Mouse (Mus musculus) adrenal gland, postnatal 10 days (tissue): ENCODE measurements around the gene Dtx3. TPM values are rescaled to one million over a fixed set of nuclear protein-coding genes. Genes with fewer than 3 reads are reported as not detected.
A peak's percentile ranks its signal among the peaks of the same experiment; 100 is the strongest.

ENCODE experiments used
- DNase-seq: peaks from one replicate; pipeline ENCODE4 v3.0.0; 2021; ENCODE audit warnings: mixed read lengths
- long read RNA-seq, 2 experiments: library from polyadenylated mRNA; stranded (forward); transcript quantifications; one replicate each; pipeline ENCODE4 v2.0.0; 2021
- total RNA-seq, 2 experiments: library from RNA; stranded (reverse); gene quantifications; 2 replicates each; pipeline ENCODE4 v1.2.3; 2021

Gene Dtx3
- 10 to 100 TPM; 48.3 to 69.4 TPM for total RNA-seq
- long read RNA-seq, experiment 1, transcript Dtx3-202 (5 exons, 1,994 nt) = minor isoform, 5 of 41 reads
- long read RNA-seq, experiment 1, transcript Dtx3-201 (6 exons, 1,944 nt) = major isoform, 15 of 41 reads
- long read RNA-seq, experiment 1, partial matches to known transcripts = 8 of 41 reads
- long read RNA-seq, experiment 1, other reads (novel, unspliced or antisense) = 13 of 41 reads
- long read RNA-seq, experiment 2, transcript Dtx3-202 (5 exons, 1,994 nt) = major isoform, 19 of 52 reads
- long read RNA-seq, experiment 2, transcript Dtx3-201 (6 exons, 1,944 nt) = minor isoform, 12 of 52 reads
- long read RNA-seq, experiment 2, partial matches to known transcripts = 11 of 52 reads
- long read RNA-seq, experiment 2, other reads (novel, unspliced or antisense) = 10 of 52 reads

DNA sequence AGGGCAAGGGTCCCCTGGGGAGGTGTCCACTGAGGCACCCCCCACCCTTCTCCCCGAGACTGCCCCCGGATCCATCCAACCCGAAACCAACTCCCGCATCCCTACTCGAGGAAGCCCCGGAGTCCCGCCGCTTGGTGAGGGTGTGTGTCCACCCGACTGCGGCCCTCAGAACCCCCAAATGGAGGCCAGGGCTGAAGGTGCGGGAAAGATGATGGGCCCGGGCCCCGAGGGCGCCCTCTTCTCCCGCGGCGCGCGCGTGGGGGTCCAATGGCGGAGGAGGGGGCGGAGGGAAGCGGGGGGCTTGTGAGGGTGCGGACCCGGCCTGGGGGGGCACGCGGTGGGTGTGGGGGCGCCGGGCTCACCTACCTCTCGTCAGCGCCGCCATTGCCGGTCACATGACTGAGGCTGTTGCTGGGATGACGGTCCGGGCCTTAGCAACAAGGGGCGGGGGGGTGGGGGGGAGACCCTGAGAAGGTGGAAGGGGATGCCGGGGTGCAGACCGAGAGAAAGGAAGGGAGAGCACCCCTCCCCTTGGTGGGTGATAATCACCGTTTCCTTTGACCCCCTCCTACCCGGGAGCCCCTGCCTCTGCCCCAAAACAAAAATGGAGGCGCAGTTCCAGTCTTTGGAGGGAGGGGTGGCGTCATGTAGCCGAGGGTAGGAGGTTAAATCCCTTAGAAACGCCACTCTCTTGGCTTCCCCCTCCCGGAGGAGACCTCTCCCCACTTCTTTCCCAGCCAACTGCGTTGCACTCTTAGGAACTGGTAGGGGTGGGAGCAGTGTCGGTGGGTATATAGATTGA lies at the start of gene Dtx3:
Dtx3 (minus strand) TSS at position 401 of the 802 bp plus-strand sequence.
- DNase-seq = peak; percentile 62

- no peak for DNase-seq
Observed at GRCm38 (mm10) chr10:127238241-127238824, 42.8 kb upstream of the Dtx3 start.

- no peak for DNase-seq
Observed at GRCm38 (mm10) chr10:127236541-127236940, 41.0 kb upstream of the Dtx3 start.

GRCm38 (mm10) chr10:127233141-127233540 lies 37.6 kb upstream of the Dtx3 start:
- no peak for DNase-seq

GRCm38 (mm10) chr10:127231741-127232140 lies 36.2 kb upstream of the Dtx3 start:
- DNase-seq = no peak

DNA sequence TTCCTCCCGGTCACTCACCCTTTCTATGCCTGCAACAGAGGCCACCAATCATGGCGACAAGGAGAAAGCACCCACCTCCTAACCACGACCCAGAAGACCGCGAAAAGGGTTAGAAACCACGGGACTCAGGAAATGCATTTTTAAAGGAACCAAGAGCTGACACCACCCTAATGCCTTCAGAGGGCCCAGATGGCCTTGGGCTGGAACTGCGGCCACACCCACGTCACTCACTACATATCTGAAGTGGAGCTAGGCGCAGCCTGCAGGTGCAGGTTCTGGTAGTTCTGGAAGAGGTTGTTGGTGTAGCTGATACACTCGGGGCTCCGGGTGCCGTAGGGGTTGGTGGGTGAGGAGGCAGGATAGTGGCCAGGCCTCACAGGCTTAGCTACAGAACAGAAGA lies 35.2 kb upstream of the Dtx3 start:
- DNase-seq = no peak

- DNase-seq = peak; percentile 56
Observed at GRCm38 (mm10) chr10:127228897-127229296, 33.4 kb upstream of the Dtx3 start.

DNA sequence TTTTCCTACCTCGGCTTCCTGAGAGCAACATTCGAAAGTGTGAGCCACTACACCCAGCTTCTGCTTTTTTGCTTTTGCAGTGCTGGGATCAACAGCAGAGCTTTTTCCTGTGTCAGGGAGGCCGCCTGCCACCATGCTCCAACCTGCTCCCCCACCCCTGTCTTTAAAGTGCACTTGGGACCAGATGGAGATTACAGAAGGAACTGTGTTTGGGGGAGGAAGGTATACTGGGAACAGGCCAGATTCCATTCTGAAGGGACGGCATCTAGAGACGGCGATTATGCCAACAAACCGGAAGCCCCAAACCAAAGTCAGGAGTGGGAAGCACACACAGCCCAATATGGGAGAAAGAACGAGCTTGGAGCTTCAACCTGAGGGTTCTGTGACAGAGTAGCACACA lies 31.6 kb upstream of the Dtx3 start:
- DNase-seq = no peak

DNA sequence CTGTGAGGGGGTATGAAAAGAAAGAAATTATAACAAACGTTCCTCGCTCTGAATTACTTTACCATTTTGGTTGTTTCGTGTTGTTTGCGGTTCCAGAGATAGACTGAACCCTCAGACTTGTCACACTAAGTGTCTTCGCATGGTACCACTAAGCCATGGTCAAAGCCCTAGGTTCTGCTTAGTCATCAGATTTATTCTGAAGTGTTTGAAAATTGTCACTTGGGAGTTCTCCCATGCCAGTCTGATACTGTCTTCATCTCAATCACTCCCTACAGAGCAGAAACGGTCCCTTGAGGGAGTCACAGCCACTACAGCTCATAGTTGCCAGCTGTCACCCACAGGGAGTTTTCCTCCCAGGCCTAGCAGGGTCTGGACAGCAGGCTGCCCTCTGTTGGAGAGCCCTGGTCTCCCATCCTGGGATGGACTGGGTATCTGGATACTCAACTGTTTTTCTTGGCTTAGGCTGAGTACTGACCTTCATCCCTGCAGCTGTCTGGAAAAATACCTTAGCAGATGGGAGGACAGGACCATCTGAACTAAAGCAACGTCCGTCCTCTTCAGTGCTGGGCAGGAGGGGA lies 30.9 kb upstream of the Dtx3 start:
- DNase-seq = peak; percentile 67

DNA sequence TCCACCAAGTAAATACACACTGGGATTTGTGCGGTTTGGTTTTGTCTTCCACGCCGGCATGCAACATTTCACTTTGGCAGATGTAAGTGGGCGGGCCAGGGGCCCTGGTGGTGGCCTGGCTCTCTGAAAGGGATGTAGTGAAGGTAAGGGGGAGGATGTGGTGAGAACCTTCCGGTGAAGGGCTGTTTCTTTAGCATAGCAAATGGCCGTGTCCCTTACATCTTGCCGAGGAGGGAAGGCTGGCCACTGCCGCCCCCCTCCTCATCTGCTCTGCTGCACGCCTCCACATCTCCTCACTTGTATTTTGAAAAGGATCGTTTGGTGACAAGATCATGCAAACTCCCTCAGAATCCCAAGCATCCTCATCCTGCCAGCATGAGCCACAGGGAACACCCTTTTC lies 30.2 kb upstream of the Dtx3 start:
- DNase-seq = no peak

GRCm38 (mm10) chr10:127225213-127225612 lies 29.7 kb upstream of the Dtx3 start:
- no peak for DNase-seq

- DNase-seq = no peak
Observed at GRCm38 (mm10) chr10:127218339-127218738, 22.8 kb upstream of the Dtx3 start.

GRCm38 (mm10) chr10:127217177-127217576 lies 21.6 kb upstream of the Dtx3 start:
- no peak for DNase-seq

DNA sequence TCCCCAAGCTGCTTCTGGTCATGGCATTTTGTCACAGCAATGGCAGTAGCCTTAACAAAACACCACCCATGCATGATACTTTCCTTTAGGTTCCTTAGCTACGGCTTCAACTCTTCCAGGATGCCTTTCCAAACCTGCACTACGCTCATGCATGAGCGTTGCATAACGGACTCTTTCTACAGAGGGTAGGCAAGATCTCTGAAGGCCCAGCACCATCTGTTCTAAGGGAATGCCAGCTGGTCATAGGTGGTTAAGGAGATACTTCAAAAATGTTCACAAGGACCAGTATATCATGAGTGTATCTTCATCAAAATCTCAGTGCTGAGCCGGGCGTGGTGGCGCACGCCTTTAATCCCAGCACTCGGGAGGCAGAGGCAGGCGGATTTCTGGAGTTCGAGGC lies 20.9 kb upstream of the Dtx3 start:
- DNase-seq = no peak

GRCm38 (mm10) chr10:127214422-127214803 lies 18.9 kb upstream of the Dtx3 start:
- DNase-seq = no peak

GRCm38 (mm10) chr10:127213704-127214421 lies 18.3 kb upstream of the Dtx3 start:
- DNase-seq = no peak

DNA sequence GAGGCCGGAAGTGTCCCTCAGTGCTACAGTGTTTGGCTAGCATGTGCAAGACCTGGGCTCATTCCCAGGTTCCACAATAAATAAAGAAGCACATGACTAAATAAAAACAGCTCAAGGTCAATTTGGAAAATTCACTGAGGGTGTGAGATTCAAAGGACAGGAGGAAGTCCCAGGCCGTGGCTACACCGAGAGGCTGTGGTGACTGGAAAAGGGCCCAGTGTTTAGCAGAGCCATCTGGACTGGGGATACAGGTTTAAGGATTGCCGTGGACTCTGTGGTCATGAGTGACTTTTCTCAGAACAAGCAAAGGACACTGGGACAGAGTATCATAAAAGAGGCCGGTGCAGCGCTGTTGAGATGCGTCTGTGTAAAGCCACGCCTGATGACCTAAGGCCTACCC lies 17.7 kb upstream of the Dtx3 start:
- no peak for DNase-seq

DNA sequence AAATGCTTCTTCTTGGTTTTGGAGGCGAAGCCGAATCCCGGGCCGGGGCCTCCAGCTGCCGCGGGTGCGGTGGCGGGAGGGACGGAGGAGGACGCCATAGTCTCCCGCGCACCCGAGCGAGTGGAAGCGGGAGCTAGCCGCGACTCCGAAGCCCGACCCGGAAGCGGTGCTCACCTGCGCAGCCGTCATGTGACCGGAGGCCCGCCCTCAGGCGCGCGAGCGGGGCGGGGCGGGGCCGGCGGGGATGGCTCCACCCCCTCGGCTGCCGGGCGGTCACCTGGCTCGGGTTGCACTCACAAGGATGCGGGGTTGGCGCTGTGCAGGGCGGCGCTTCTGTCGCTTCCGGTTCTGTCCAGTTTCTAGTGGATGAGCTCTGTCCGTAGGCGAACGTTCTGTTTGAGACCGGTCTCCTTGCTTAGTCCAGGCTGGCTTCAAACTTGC lies 15.9 kb upstream of the Dtx3 start, which contains the start of gene Pip4k2c:
Pip4k2c (minus strand) TSS at position 172 of the 441 bp plus-strand sequence.
- DNase-seq = peak; percentile 96

DNA sequence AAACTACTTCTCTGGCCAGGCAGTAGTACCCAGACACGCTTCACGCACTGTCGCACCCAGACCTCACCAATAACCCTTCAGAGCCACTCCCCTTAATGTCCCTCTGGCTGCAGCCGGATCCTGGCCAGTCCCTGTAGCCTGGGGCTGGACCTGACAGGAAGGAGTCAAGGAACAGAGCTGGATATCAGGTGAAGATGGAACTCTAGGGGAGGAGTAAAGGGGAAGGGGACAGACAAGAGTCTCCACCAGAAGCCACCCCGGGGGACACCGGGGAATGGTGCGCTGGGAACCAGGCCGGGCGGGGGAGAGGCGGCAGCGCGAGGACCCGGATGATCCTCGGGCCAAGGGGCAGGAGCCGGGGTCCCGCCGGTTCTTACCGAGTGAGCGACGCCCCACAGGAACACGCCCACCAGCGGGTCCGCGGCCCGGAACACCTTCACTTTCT lies 15.5 kb upstream of the Dtx3 start:
- peak; percentile 50 for DNase-seq

DNA sequence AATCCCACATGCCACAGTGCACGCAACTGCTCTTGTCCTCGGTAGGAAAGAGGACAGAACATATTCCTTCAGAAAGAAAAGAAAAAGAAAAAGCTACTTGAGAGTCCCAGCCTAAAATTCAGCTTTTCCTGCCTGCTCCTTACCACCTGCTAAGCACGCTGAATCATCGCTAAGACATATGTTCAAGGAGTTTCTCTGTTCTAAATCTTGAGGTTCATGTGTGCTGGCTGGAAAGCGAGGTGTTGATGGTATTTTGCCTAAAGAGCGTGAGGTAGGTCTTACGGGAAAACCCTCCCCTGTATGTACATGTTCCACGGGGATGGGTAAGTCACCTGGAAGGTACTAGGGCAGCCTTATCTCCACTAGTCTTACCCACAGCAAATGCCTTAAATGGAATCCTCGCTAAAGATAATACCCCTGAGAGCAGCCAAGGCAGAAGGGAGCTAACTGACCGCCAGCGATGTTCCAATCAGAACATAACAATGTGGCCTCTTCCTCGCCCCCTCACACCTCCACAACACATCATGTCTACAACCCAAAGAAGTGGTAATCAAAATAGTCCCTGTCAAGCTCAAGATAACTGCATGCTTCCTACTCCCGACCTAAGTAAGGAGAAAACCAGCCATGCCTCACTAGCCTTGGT lies 14.5 kb upstream of the Dtx3 start:
- DNase-seq = no peak

- DNase-seq = no peak
Observed at GRCm38 (mm10) chr10:127208921-127209320, 13.4 kb upstream of the Dtx3 start.
